ENCODE assay signal across 9 mouse cellular contexts in the genomic region with DNA sequence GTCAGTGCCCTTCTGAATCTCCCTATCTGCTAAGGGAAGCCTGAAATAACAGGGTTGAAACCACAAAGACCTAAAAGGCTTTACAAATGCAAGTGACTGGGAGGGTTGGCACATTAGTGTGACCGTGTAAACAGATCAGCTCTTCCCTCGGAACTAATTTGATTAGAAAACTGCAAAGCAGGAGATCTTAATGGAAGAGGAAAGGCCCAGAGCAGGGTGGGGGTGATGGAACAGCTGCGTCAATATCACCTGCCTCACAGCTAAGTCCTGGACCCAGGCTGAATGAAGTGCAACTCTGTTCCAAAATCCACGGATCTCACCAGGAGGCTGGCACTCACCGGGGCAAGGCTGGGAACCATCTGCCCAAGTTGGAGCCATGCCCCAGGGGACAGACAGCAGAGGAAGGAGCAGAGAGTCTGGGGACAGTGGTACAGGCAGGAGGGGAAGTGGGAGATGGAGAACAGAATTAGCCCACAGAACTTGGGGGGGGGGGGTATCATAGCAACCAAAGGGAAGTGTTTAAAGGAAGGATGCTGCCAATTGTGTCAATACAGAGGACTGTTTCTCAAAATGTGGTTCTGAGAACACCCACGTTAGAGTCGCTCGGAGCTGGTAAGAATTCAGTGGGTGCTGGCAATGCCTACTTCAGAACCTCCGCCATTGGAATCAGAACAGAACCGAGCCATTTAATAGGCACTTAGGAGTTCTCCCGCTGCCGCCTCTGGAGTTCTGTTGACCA. TPM values are rescaled to one million over a fixed set of nuclear protein-coding genes. Genes with fewer than 3 reads are reported as not detected.
DNase-seq lines count a peak whose midpoint lies in the region; TF ChIP-seq lines count a peak whose summit lies in the region.
"Had no signal": no experiment of that assay in that cellular context is flagged by ENCODE, and none has a peak within 500 bp of the region (broad histone marks: within the 10 kb centered on the region; RNA-seq: fewer than 3 reads in every experiment).

No protein-coding gene starts in this region.

- no peak overlapping the region for H3K4me3 ChIP-seq in lung, adult 2 months (replicated peaks; ENCODE audit: extremely low read depth, low read depth, low read length)

- WGBS in lung, adult 2 months: 60% methylated on average over 12 of the region's 12 CpGs

- no peaks in the 10 kb centered on the region for H3K4me1 ChIP-seq in lung, adult 2 months (ENCODE audit: control insufficient read depth, insufficient read depth, low read length)

- no peak for TF ChIP-seq POLR2A in lung, adult 2 months (IDR thresholded peaks at IDR 0.05; ENCODE audit: borderline replicate concordance, extremely low read depth, low read depth, low read length)

- TF ChIP-seq CTCF in lung, adult 2 months (IDR thresholded peaks at IDR 0.05; ENCODE audit: insufficient read depth, low read length): no peak

- intact Hi-C loops in heart, postnatal 10 days (cut with DNase I): no loop called here
- intact Hi-C loops in left cerebral cortex, postnatal 14 days (cut with DNase I): no loop called here

- DNase-seq in heart, adult 11 months: peak; percentile 70
- no peak for DNase-seq in heart, postnatal 10 days
- DNase-seq in frontal cortex, postnatal 14 days (ENCODE audit: low spot score in 2 of 2): peak; percentile 40 to 52
- peak; percentile 61 to 68 for DNase-seq in left cerebral cortex, postnatal 14 days (ENCODE audit: low spot score in 2 of 2)
- DNase-seq in right cerebral cortex, postnatal 4 days: peak; percentile 54
- no peak for DNase-seq in lung, adult 2 months
- no peak for DNase-seq in thymus, postnatal 36 days
- no peak for DNase-seq in ovary, adult 18-20 months (ENCODE audit: low spot score)

RNA-seq across cellular contexts. Expression of a gene that starts 14.4 kb away (rescaled TPM):
- total RNA-seq in heart, postnatal 10 days (2021): 10 to 100 TPM; 13.3 to 13.6 TPM
- 10 to 100 TPM; 11.1 to 15.9 TPM for total RNA-seq in left cerebral cortex, postnatal 14 days (2021)
- 3.1 and 4.5 TPM in 2 replicates for polyA plus RNA-seq in lung, adult 2 months (2012; rRNA removed)

RNA-seq across cellular contexts. Expression of a gene that starts 26.0 kb away (rescaled TPM):
- total RNA-seq in heart, postnatal 10 days (2021): under 1 TPM; 0.32 to 0.41 TPM
- total RNA-seq in left cerebral cortex, postnatal 14 days (2021): 100 to 1,000 TPM; 117 to 127 TPM
- polyA plus RNA-seq in lung, adult 2 months (2012; rRNA removed): 0.12 and 0.25 TPM in 2 replicates
- polyA plus RNA-seq: C2C12 had no signal

Comparison
In these comparisons a context has a peak if more than half of its experiments do, and no peak if none do; other contexts are left out.
1. DNase-seq: peak in heart, adult 11 months (single experiment), frontal cortex, postnatal 14 days (2 of 2), left cerebral cortex, postnatal 14 days (2 of 2) and right cerebral cortex, postnatal 4 days (single experiment); none in heart, postnatal 10 days (0 of 2), lung, adult 2 months (single experiment), thymus, postnatal 36 days (0 of 2) and ovary, adult 18-20 months (single experiment).
2. RNA of a gene that starts 26.0 kb away (total RNA-seq): 117 to 127 TPM in left cerebral cortex, postnatal 14 days; 0.32 to 0.41 TPM in heart, postnatal 10 days; every median in the first group is over 10 times any median in the second.